Mouse (Mus musculus): ENCODE measurements around the gene Krt12. TPM values are rescaled to one million over a fixed set of nuclear protein-coding genes. Genes with fewer than 3 reads are reported as not detected.
A peak's percentile ranks its signal among the peaks of the same experiment; 100 is the strongest.

Krt12 gene
- not detected in 2 replicates for polyA plus RNA-seq (2015; fragmentation: Nextera tagmentation; extraction: Ambion mirVana)

DNA sequence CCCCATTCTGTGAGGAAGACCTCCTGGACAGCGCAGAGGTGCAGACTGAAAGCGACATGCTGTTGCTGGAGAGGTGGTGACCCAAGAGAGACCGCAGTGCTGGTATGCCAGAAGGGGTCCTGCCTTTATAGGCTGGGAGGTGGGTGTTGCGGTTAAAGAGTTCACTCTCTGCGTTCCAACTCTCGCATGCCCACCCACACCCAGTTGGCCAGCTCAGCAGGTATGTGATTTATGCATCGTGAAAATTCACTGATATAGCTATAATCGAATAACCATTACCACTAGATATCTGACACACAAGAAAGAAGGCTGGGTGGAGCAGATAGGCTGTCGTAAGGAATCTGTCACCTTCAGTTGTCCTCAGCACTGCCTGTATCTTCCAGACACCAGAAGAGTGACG, at the start of gene Krt12:
TSS of gene Krt12 (minus strand) at position 101 of the 400 bp plus-strand sequence.
- no peak within 1 kb of the TSS for H3K27ac ChIP-seq (ENCODE audit: low read length)
- H3K9me3 ChIP-seq (ENCODE audit: control insufficient read depth, low read length), result no peaks in the 10 kb centered on the region
- H3K4me2 ChIP-seq (ENCODE audit: low read depth, low read length), result no peak within 1 kb of the TSS
- H3K27me3 ChIP-seq (replicated peaks; ENCODE audit: control insufficient read depth, insufficient read depth, low read length), result no peaks in the 10 kb centered on the region
- ATAC-seq, result no peak
- H3K4me1 ChIP-seq (ENCODE audit: control insufficient read depth, insufficient read depth, low read length), result no peaks in the 10 kb centered on the region
- no peak within 1 kb of the TSS for H3K9ac ChIP-seq (ENCODE audit: low read depth, low read length)
- WGBS, result 82% methylated on average over 10 of the region's 10 CpGs
- no peak within 1 kb of the TSS for H3K4me3 ChIP-seq (ENCODE audit: low read length)
- no peaks in the 10 kb centered on the region for H3K36me3 ChIP-seq (ENCODE audit: control insufficient read depth, insufficient read depth, low read length)

DNA sequence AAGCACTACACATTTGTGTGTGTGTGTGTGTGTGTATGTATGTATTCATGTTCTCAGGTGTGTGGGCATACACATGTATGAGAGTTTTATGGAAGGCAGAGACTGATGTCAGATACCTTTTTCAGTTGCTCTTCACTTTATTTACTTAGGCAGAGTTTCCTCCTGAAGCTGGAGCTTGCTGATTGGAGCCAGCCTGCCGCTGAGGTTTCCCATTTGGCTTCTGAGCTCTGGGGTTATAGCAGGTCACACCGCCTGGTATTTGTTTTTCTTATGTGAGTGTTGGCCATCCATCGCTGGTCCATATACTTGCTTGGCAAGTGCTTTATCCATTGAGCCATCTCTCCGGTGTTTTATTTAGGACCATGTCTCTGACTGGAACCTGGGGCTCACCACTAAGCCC, 47.2 kb upstream of the Krt12 start:
- H3K9me3 ChIP-seq (ENCODE audit: control insufficient read depth, low read length), result no peaks in the 10 kb centered on the region
- H3K27ac ChIP-seq (ENCODE audit: low read length), result no peak overlapping the region
- no peak overlapping the region for H3K4me3 ChIP-seq (ENCODE audit: low read length)
- no peak overlapping the region for H3K9ac ChIP-seq (ENCODE audit: low read depth, low read length)
- no peak for ATAC-seq
- no peaks in the 10 kb centered on the region for H3K36me3 ChIP-seq (ENCODE audit: control insufficient read depth, insufficient read depth, low read length)
- H3K4me1 ChIP-seq (ENCODE audit: control insufficient read depth, insufficient read depth, low read length), result 0 out of 2 replicates have a peak, but pooled peaks cover 2% of the 10 kb centered on the region
- no peak overlapping the region for H3K4me2 ChIP-seq (ENCODE audit: low read depth, low read length)
- 38% methylated on average over 4 of the region's 4 CpGs for WGBS
- H3K27me3 ChIP-seq (replicated peaks; ENCODE audit: control insufficient read depth, insufficient read depth, low read length), result no peaks in the 10 kb centered on the region

- H3K4me2 ChIP-seq (ENCODE audit: low read depth, low read length), result no peak overlapping the region
- WGBS, result 60% methylated on average over 11 of the region's 11 CpGs
Measured at GRCm38 (mm10) chr11:99468566-99468965, 46.5 kb upstream of the Krt12 start.

GRCm38 (mm10) chr11:99466316-99466715, 44.3 kb upstream of the Krt12 start:
- whole genome bisulfite sequencing, result 26% methylated on average over 7 of the region's 7 CpGs
- Histone ChIP-seq H3K9me3 (ENCODE audit: control insufficient read depth, low read length) (no peaks in the 10 kb centered on the region), H3K4me1 (ENCODE audit: control insufficient read depth, insufficient read depth, low read length) (peaks cover 6% of the 10 kb centered on the region; the same call in 1 of the 2 replicates), H3K4me2 (ENCODE audit: low read depth, low read length) (no peak overlapping the region), H3K27ac (ENCODE audit: low read length) (peak overlapping the region; percentile 30; the same call in 1 of the 2 replicates), H3K27me3 (replicated peaks; ENCODE audit: control insufficient read depth, insufficient read depth, low read length) (no peaks in the 10 kb centered on the region), H3K36me3 (ENCODE audit: control insufficient read depth, insufficient read depth, low read length) (no peaks in the 10 kb centered on the region), H3K4me3 (ENCODE audit: low read length) (no peak overlapping the region), H3K9ac (ENCODE audit: low read depth, low read length) (0 out of 2 replicates have a peak overlapping the region, but pooled peaks have one; percentile 20)
- no peak for ATAC-seq

More at GRCm38 (mm10) chr11:99468566-99468965, 46.5 kb upstream of the Krt12 start:
- ATAC-seq, result no peak
- H3K4me1 ChIP-seq (ENCODE audit: control insufficient read depth, insufficient read depth, low read length), result 0 out of 2 replicates have a peak, but pooled peaks cover 2% of the 10 kb centered on the region
- H3K27me3 ChIP-seq (replicated peaks; ENCODE audit: control insufficient read depth, insufficient read depth, low read length), result no peaks in the 10 kb centered on the region
- H3K4me3 ChIP-seq (ENCODE audit: low read length), result no peak overlapping the region
- H3K27ac ChIP-seq (ENCODE audit: low read length), result no peak overlapping the region
- H3K36me3 ChIP-seq (ENCODE audit: control insufficient read depth, insufficient read depth, low read length), result no peaks in the 10 kb centered on the region
- no peak overlapping the region for H3K9ac ChIP-seq (ENCODE audit: low read depth, low read length)
- no peaks in the 10 kb centered on the region for H3K9me3 ChIP-seq (ENCODE audit: control insufficient read depth, low read length)

GRCm38 (mm10) chr11:99464836-99465235, 42.8 kb upstream of the Krt12 start:
- no peak overlapping the region for H3K9ac ChIP-seq (ENCODE audit: low read depth, low read length)

GRCm38 (mm10) chr11:99463155-99463554, 41.1 kb upstream of the Krt12 start:
- peaks cover 8% of the 10 kb centered on the region; the same call in 1 of the 2 replicates for H3K4me1 ChIP-seq (ENCODE audit: control insufficient read depth, insufficient read depth, low read length)
- 11% methylated on average over 8 of the region's 8 CpGs for WGBS
- no peak overlapping the region for H3K27ac ChIP-seq (ENCODE audit: low read length)
- no peak overlapping the region for H3K4me3 ChIP-seq (ENCODE audit: low read length)
- H3K27me3 ChIP-seq (replicated peaks; ENCODE audit: control insufficient read depth, insufficient read depth, low read length), result no peaks in the 10 kb centered on the region
- H3K9ac ChIP-seq (ENCODE audit: low read depth, low read length), result no peak overlapping the region
- no peak for ATAC-seq
- H3K9me3 ChIP-seq (ENCODE audit: control insufficient read depth, low read length), result no peaks in the 10 kb centered on the region
- H3K4me2 ChIP-seq (ENCODE audit: low read depth, low read length), result no peak overlapping the region
- no peaks in the 10 kb centered on the region for H3K36me3 ChIP-seq (ENCODE audit: control insufficient read depth, insufficient read depth, low read length)

More at GRCm38 (mm10) chr11:99464836-99465235, 42.8 kb upstream of the Krt12 start:
- Histone ChIP-seq H3K4me3 (ENCODE audit: low read length) (no peak overlapping the region), H3K27ac (ENCODE audit: low read length) (no peak overlapping the region), H3K36me3 (ENCODE audit: control insufficient read depth, insufficient read depth, low read length) (no peaks in the 10 kb centered on the region), H3K4me2 (ENCODE audit: low read depth, low read length) (no peak overlapping the region), H3K27me3 (replicated peaks; ENCODE audit: control insufficient read depth, insufficient read depth, low read length) (no peaks in the 10 kb centered on the region), H3K9me3 (ENCODE audit: control insufficient read depth, low read length) (no peaks in the 10 kb centered on the region), H3K4me1 (ENCODE audit: control insufficient read depth, insufficient read depth, low read length) (peaks cover 6% of the 10 kb centered on the region; the same call in 1 of the 2 replicates)
- ATAC-seq, result no peak
- 4% methylated on average over 5 of the region's 5 CpGs for WGBS

DNA sequence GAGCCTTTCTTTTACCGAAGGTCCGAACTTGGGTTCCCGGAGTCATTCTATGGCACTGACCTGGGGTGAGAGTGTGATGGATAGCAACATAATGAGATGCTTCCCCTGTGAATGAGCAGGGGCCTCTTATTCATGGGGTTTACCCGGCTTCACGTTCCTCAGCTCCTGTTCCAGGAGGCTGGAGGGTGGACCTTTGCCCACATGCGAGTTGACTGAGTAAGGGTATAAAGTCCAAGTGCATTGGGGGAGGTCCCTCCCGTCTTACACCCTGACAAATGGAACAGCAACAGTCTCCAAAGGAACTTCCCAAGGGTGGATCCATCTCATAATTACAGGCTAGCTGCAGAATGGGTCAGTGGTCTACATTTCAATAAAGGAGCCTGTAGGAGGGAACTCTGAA, 39.7 kb upstream of the Krt12 start:
- Histone ChIP-seq H3K9me3 (ENCODE audit: control insufficient read depth, low read length) (no peaks in the 10 kb centered on the region), H3K27me3 (replicated peaks; ENCODE audit: control insufficient read depth, insufficient read depth, low read length) (no peaks in the 10 kb centered on the region), H3K4me3 (ENCODE audit: low read length) (no peak overlapping the region), H3K4me2 (ENCODE audit: low read depth, low read length) (peak overlapping the region; percentile 28; the same call in 1 of the 2 replicates), H3K9ac (ENCODE audit: low read depth, low read length) (no peak overlapping the region), H3K36me3 (ENCODE audit: control insufficient read depth, insufficient read depth, low read length) (no peaks in the 10 kb centered on the region), H3K4me1 (ENCODE audit: control insufficient read depth, insufficient read depth, low read length) (peaks cover 8% of the 10 kb centered on the region; the same call in 1 of the 2 replicates), H3K27ac (ENCODE audit: low read length) (peak overlapping the region; percentile 78)
- 48% methylated on average over 7 of the region's 7 CpGs for WGBS
- peak; percentile 85 for ATAC-seq

GRCm38 (mm10) chr11:99458887-99459286, 36.8 kb upstream of the Krt12 start:
- H3K4me1 ChIP-seq (ENCODE audit: control insufficient read depth, insufficient read depth, low read length), result peaks cover 8% of the 10 kb centered on the region; the same call in 1 of the 2 replicates
- WGBS, result 37% methylated on average over 7 of the region's 7 CpGs
- H3K27ac ChIP-seq (ENCODE audit: low read length), result peak overlapping the region; percentile 29
- no peaks in the 10 kb centered on the region for H3K36me3 ChIP-seq (ENCODE audit: control insufficient read depth, insufficient read depth, low read length)
- H3K27me3 ChIP-seq (replicated peaks; ENCODE audit: control insufficient read depth, insufficient read depth, low read length), result no peaks in the 10 kb centered on the region
- ATAC-seq, result peak; percentile 87
- no peak overlapping the region for H3K4me3 ChIP-seq (ENCODE audit: low read length)
- no peak overlapping the region for H3K4me2 ChIP-seq (ENCODE audit: low read depth, low read length)
- H3K9me3 ChIP-seq (ENCODE audit: control insufficient read depth, low read length), result no peaks in the 10 kb centered on the region
- no peak overlapping the region for H3K9ac ChIP-seq (ENCODE audit: low read depth, low read length)

DNA sequence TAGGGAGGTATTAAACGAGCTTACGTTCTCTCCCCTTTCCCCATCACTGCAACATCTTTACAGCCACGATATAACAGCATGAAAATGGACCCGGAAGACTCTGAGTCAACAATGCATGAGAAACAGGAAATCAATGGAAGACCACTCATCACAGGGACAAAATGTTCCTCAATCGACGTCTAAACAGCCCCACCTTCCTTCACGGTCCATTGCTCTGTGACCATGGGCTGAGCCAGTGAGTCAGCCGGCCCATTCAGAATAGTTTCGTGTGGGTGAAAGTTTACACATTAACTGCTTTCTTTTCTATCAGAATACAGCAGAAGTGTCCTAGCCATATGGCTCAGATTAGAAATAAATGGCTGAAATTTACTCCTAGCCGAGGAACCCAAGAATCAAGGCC, 32.7 kb upstream of the Krt12 start:
- Histone ChIP-seq H3K4me3 (ENCODE audit: low read length) (no peak overlapping the region), H3K27me3 (replicated peaks; ENCODE audit: control insufficient read depth, insufficient read depth, low read length) (no peaks in the 10 kb centered on the region), H3K4me2 (ENCODE audit: low read depth, low read length) (no peak overlapping the region), H3K9me3 (ENCODE audit: control insufficient read depth, low read length) (no peaks in the 10 kb centered on the region), H3K27ac (ENCODE audit: low read length) (no peak overlapping the region), H3K4me1 (ENCODE audit: control insufficient read depth, insufficient read depth, low read length) (0 out of 2 replicates have a peak, but pooled peaks cover 2% of the 10 kb centered on the region), H3K9ac (ENCODE audit: low read depth, low read length) (no peak overlapping the region), H3K36me3 (ENCODE audit: control insufficient read depth, insufficient read depth, low read length) (no peaks in the 10 kb centered on the region)
- no peak for ATAC-seq
- 66% methylated on average over 10 of the region's 10 CpGs for WGBS

DNA sequence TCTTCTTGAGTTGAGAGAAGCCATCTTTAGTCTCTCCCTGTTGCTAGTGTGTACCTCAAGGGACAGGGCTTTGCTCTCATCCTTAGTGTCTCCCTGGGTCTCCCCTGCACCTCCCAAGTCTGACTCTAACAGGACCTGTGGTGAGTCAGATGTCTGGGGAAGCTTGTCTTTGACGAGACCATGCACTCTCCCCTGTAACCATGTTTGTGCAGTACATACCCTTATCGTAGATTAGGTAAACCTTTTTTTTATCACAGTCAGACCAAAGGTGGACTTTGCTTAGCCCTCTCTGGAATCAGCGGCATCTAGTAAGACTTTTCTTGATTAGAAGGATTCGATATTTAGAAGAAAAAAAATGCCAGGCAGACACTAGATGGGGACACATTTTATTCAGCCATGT, 32.0 kb upstream of the Krt12 start:
- WGBS, result 51% methylated on average over 4 of the region's 4 CpGs
- Histone ChIP-seq H3K36me3 (ENCODE audit: control insufficient read depth, insufficient read depth, low read length) (no peaks in the 10 kb centered on the region), H3K4me3 (ENCODE audit: low read length) (no peak overlapping the region), H3K9ac (ENCODE audit: low read depth, low read length) (no peak overlapping the region), H3K9me3 (ENCODE audit: control insufficient read depth, low read length) (no peaks in the 10 kb centered on the region), H3K27ac (ENCODE audit: low read length) (no peak overlapping the region), H3K4me1 (ENCODE audit: control insufficient read depth, insufficient read depth, low read length) (no peaks in the 10 kb centered on the region), H3K4me2 (ENCODE audit: low read depth, low read length) (no peak overlapping the region), H3K27me3 (replicated peaks; ENCODE audit: control insufficient read depth, insufficient read depth, low read length) (no peaks in the 10 kb centered on the region)
- ATAC-seq, result no peak; the same call in 1 of the 2 replicates

Measured in intestine, embryonic 16.5 days (tissue).